Mouse (Mus musculus): ENCODE results near the gene Eif5b. TPM values are rescaled to one million over a fixed set of nuclear protein-coding genes. Genes with fewer than 3 reads are reported as not detected.

Gene Eif5b
- polyA plus RNA-seq, 1 experiment from 2014 or later = 22.8 TPM

GRCm38 (mm10) chr1:38067276-38067675, 69.5 kb downstream of the Eif5b start:
- Histone ChIP-seq H3K4me1 (no peaks in the 10 kb centered on the region), H3K27ac (replicated peaks) (no peak overlapping the region), H3K4me3 (no peak overlapping the region), H3K9ac (replicated peaks) (no peak overlapping the region), H3K9me3 (no peaks in the 10 kb centered on the region), H3K36me3 (peaks cover 66% of the 10 kb centered on the region), H3K4me2 (replicated peaks) (no peak overlapping the region), H3K27me3 (no peaks in the 10 kb centered on the region)
- no peak for ATAC-seq (replicated peaks)
- 93% methylated on average over 10 of the region's 10 CpGs for WGBS

- 89% methylated on average over 8 of the region's 8 CpGs for WGBS
- Histone ChIP-seq H3K4me3 (no peak overlapping the region), H3K4me1 (no peaks in the 10 kb centered on the region)
These were observed 73.5 kb downstream of the Eif5b start for GRCm38 (mm10) chr1:38071326-38071725.

GRCm38 (mm10) chr1:38081316-38081715, 83.5 kb downstream of the Eif5b start:
- peaks cover 38% of the 10 kb centered on the region for H3K36me3 ChIP-seq
- 87% methylated on average over 8 of the region's 8 CpGs for WGBS

More at GRCm38 (mm10) chr1:38071326-38071725, 73.5 kb downstream of the Eif5b start:
- H3K9ac ChIP-seq (replicated peaks) = no peak overlapping the region
- ATAC-seq (replicated peaks) = no peak
- H3K27ac ChIP-seq (replicated peaks) = no peak overlapping the region
- no peaks in the 10 kb centered on the region for H3K27me3 ChIP-seq
- peaks cover 59% of the 10 kb centered on the region for H3K36me3 ChIP-seq
- H3K9me3 ChIP-seq = no peaks in the 10 kb centered on the region
- H3K4me2 ChIP-seq (replicated peaks) = no peak overlapping the region

DNA sequence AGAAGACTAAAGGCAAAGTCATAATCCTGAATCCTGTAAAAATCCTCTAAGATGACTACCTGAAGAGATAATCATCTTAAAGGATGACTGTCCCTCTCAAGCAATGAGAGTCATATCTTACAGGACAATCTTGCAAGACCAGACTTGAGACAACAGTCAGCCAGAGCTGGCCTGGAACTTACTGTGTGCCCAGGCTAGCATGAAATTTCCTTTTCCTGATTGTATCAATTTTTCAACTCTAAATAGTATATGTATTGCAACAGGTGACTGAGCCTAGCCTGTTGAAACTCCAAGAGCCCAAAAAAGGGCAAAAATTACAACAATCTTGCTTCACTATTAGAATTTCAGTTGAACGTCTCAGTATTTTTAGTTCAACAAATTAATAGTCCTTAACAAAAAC, 105.4 kb downstream of the Eif5b start:
- H3K9ac ChIP-seq (replicated peaks) = no peak overlapping the region
- ATAC-seq (replicated peaks) = no peak
- no peak overlapping the region for H3K4me2 ChIP-seq (replicated peaks)
- H3K36me3 ChIP-seq = peaks cover 12% of the 10 kb centered on the region
- H3K4me1 ChIP-seq = no peaks in the 10 kb centered on the region
- no peak overlapping the region for H3K4me3 ChIP-seq
- no peaks in the 10 kb centered on the region for H3K27me3 ChIP-seq
- H3K27ac ChIP-seq (replicated peaks) = no peak overlapping the region
- WGBS = 93% methylated on average over 1 of the region's 1 CpGs
- H3K9me3 ChIP-seq = no peaks in the 10 kb centered on the region

More at GRCm38 (mm10) chr1:38081316-38081715, 83.5 kb downstream of the Eif5b start:
- H3K9ac ChIP-seq (replicated peaks) = no peak overlapping the region
- H3K4me2 ChIP-seq (replicated peaks) = no peak overlapping the region
- H3K27ac ChIP-seq (replicated peaks) = no peak overlapping the region
- no peak for ATAC-seq (replicated peaks)
- no peaks in the 10 kb centered on the region for H3K9me3 ChIP-seq
- H3K4me3 ChIP-seq = no peak overlapping the region
- H3K27me3 ChIP-seq = no peaks in the 10 kb centered on the region
- no peaks in the 10 kb centered on the region for H3K4me1 ChIP-seq

DNA sequence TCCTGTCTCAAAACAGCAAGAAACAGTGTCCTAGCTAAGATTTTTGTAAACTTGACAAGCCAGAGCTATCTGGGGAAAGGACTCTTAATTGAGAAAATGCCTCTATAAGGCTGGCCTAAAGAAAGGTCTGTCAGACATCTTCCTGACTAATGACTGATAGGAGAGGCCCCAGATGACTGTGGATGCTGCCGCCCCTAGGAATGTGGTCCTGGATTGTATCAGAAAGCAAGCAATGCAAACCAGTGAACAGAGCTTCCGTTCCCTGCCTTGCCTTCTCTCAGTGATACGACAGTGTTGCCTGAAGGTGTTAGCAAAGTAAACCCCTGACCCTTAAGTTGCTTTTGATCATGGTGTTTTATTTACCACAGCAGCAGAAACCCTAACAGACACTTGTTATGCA, 106.0 kb downstream of the Eif5b start:
- H3K36me3 ChIP-seq = peaks cover 8% of the 10 kb centered on the region; the same call in 1 of the 2 replicates
- H3K27ac ChIP-seq (replicated peaks) = no peak overlapping the region
- no peak overlapping the region for H3K4me3 ChIP-seq
- no peak overlapping the region for H3K4me2 ChIP-seq (replicated peaks)
- H3K4me1 ChIP-seq = no peaks in the 10 kb centered on the region
- WGBS = 83% methylated on average over 3 of the region's 3 CpGs
- no peaks in the 10 kb centered on the region for H3K27me3 ChIP-seq
- ATAC-seq (replicated peaks) = no peak
- H3K9ac ChIP-seq (replicated peaks) = no peak overlapping the region
- H3K9me3 ChIP-seq = no peaks in the 10 kb centered on the region

Other genes starting within 250 kb of the Eif5b start
- gene Tsga10, start 131.6 kb upstream of the Eif5b start, polyA plus RNA-seq (2015; fragmentation: Nextera tagmentation; extraction: Ambion mirVana) = 21.1 and 22.4 TPM in 2 replicates
- gene Lipt1, start 126.3 kb upstream of the Eif5b start, polyA plus RNA-seq (2015; fragmentation: Nextera tagmentation; extraction: Ambion mirVana) = 6.3 and 8.1 TPM in 2 replicates
- 15.9 and 17.6 TPM in 2 replicates for gene Mitd1, start 107.6 kb upstream of the Eif5b start, polyA plus RNA-seq (2015; fragmentation: Nextera tagmentation; extraction: Ambion mirVana)
- 242 and 244 TPM in 2 replicates for gene Mrpl30, start 107.5 kb upstream of the Eif5b start, polyA plus RNA-seq (2015; fragmentation: Nextera tagmentation; extraction: Ambion mirVana)
- not detected in 2 replicates for gene Lyg2, start 81.5 kb upstream of the Eif5b start, polyA plus RNA-seq (2015; fragmentation: Nextera tagmentation; extraction: Ambion mirVana)
- gene Lyg1, start 40.3 kb upstream of the Eif5b start, polyA plus RNA-seq (2015; fragmentation: Nextera tagmentation; extraction: Ambion mirVana) = not detected in 2 replicates
- 145 and 154 TPM in 2 replicates for gene Txndc9, start 117 bp upstream of the Eif5b start, polyA plus RNA-seq (2015; fragmentation: Nextera tagmentation; extraction: Ambion mirVana)
- 39.4 and 42.8 TPM in 2 replicates for gene Rev1, start 131.8 kb downstream of the Eif5b start, polyA plus RNA-seq (2015; fragmentation: Nextera tagmentation; extraction: Ambion mirVana)